ENCODE assay signal across 1 mouse cellular context in genomic region chr2:118783093-118783492, GRCm38 (mm10).
TF ChIP-seq lines count a peak whose summit lies in the region.

No protein-coding gene starts in this region.

TF ChIP-seq in CH12.LX, 34 proteins besides CTCF, POLR2A, EP300 and RAD21:
- peak; percentile 40; the same call in 1 of the 2 replicates for TF ChIP-seq USF2 (conservative IDR thresholded peaks at IDR 0.05; ENCODE audit: low read depth, low read length)
- no peak for TF ChIP-seq E2F4 (IDR thresholded peaks at IDR 0.05; ENCODE audit: insufficient replicate concordance, low read depth, low read length)
- no peak for TF ChIP-seq ZC3H11A (IDR thresholded peaks at IDR 0.05; ENCODE audit: low read depth, low read length)
- no peak for TF ChIP-seq RCOR1 (conservative IDR thresholded peaks at IDR 0.05; ENCODE audit: low read depth, low read length)
- no peak for TF ChIP-seq SIN3A (IDR thresholded peaks at IDR 0.05; ENCODE audit: low read length)
- no peak for TF ChIP-seq NELFE (IDR thresholded peaks at IDR 0.05; ENCODE audit: low read depth, low read length)
- TF ChIP-seq ZNF384 (IDR thresholded peaks at IDR 0.05; ENCODE audit: low read depth, low read length), result no peak
- TF ChIP-seq MAX (IDR thresholded peaks at IDR 0.05; ENCODE audit: low read length), result no peak
- TF ChIP-seq CHD2 (IDR thresholded peaks at IDR 0.05; ENCODE audit: low read length), result no peak
- peak; percentile 60 for TF ChIP-seq USF1 (IDR thresholded peaks at IDR 0.05; ENCODE audit: low read depth, low read length)
- TF ChIP-seq BHLHE40 (IDR thresholded peaks at IDR 0.05; ENCODE audit: low read depth, low read length), result peak; percentile 53; the same call in 1 of the 2 replicates
- TF ChIP-seq ELF1 (IDR thresholded peaks at IDR 0.05; ENCODE audit: low read depth, low read length), result no peak
